Mouse (Mus musculus) forebrain, embryonic 16.5 days (tissue): ENCODE results near the gene Eif4e2. TPM values are rescaled to one million over a fixed set of nuclear protein-coding genes. Genes with fewer than 3 reads are reported as not detected.

ENCODE experiments used
- ATAC-seq: fragments of 200-750 bp; cut with Nextera tagmentation; 2 replicates; pipeline ENCODE4 v1.8.0; 2017; ENCODE audit warnings: mild to moderate bottlenecking, moderate library complexity
- H3K27ac ChIP-seq: fragments of 300-500 bp; sonication (generic); 2 replicates; pipeline ENCODE4 v1.5.1; 2014; ENCODE audit warnings: low read length, control low read depth
- H3K27me3 ChIP-seq: fragments of 300-500 bp; sonication (generic); replicated peaks from 2 replicates; pipeline ENCODE4 v1.6.1; 2014; ENCODE audit warnings: low read length; ENCODE audit not compliant: control insufficient read depth, insufficient read depth
- H3K36me3 ChIP-seq: fragments of 300-500 bp; sonication (generic); 2 replicates; pipeline ENCODE4 v1.6.1; 2014; ENCODE audit not compliant: control insufficient read depth, insufficient read depth
- H3K4me1 ChIP-seq: fragments of 300-500 bp; sonication (generic); replicated peaks from 2 replicates; pipeline ENCODE4 v1.6.1; 2014; ENCODE audit warnings: low read length; ENCODE audit not compliant: control insufficient read depth, insufficient read depth
- H3K4me2 ChIP-seq: fragments of 300-500 bp; sonication (generic); 2 replicates; pipeline ENCODE4 v1.6.1; 2014; ENCODE audit warnings: mild to moderate bottlenecking, low read length, control low read depth
- H3K4me3 ChIP-seq: fragments of 300-500 bp; sonication (generic); replicated peaks from 2 replicates; pipeline ENCODE4 v1.5.1; 2014; ENCODE audit warnings: mild to moderate bottlenecking, low read length, control low read depth
- H3K9ac ChIP-seq: fragments of 300-500 bp; sonication (generic); replicated peaks from 2 replicates; pipeline ENCODE4 v1.6.1; 2014; ENCODE audit warnings: low read depth, low read length, control low read depth
- H3K9me3 ChIP-seq: fragments of 300-500 bp; sonication (generic); 2 replicates; pipeline ENCODE4 v1.6.1; 2016; ENCODE audit warnings: low read length; ENCODE audit not compliant: control insufficient read depth
- WGBS: fragments of 180-500 bp; shearing (Covaris S2); extraction: QIAGEN DNeasy Blood & Tissue Kit; methylation state at CpG from one replicate; pipeline ENCODE4 v1.1.7; 2014; 5-methylcytosine and 5-hydroxymethylcytosine counted together
- polyA plus RNA-seq: library from polyadenylated mRNA; unstranded; fragments of >200 nt; fragmentation: Nextera tagmentation; extraction: Ambion mirVana; gene quantifications from 2 replicates; pipeline ENCODE4 v1.2.1, GENCODE M21; 2015

Eif4e2 gene
- polyA plus RNA-seq, 1 experiment from 2014 or later: 88.1 TPM

GRCm38 (mm10) chr1:87276056-87276455 lies 62.3 kb downstream of the Eif4e2 start:
- H3K4me2 ChIP-seq: no peak overlapping the region
- ATAC-seq: no peak
- no peak overlapping the region for H3K27ac ChIP-seq
- no peaks in the 10 kb centered on the region for H3K27me3 ChIP-seq
- no peaks in the 10 kb centered on the region for H3K9me3 ChIP-seq
- no peaks in the 10 kb centered on the region for H3K36me3 ChIP-seq
- no peak overlapping the region for H3K4me3 ChIP-seq
- peaks cover 4% of the 10 kb centered on the region; the same call in 1 of the 2 replicates for H3K4me1 ChIP-seq
- H3K9ac ChIP-seq: no peak overlapping the region
- 63% methylated on average over 2 of the region's 2 CpGs for WGBS

DNA sequence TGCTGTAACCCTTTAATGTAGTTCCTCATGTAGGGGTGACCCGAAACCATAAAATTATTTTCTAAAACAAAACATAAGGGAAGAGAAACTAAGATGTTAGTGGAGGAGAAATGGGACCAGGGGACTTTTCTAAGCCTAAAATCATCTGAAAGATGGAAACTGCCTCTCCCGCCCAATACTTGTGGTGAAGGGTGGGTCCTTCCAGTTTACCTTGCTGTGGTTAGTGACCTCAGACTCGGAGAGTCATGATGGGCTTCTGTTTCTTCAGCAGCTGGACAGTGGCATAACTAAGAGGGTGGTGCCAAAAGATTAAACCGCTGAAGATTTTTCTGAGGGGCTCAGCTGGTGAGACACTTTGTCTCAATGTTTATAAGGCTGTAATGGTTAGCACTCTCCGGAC lies 66.6 kb downstream of the Eif4e2 start:
- Histone ChIP-seq H3K4me3 (no peak overlapping the region), H3K4me2 (no peak overlapping the region), H3K9ac (no peak overlapping the region), H3K27me3 (no peaks in the 10 kb centered on the region), H3K9me3 (no peaks in the 10 kb centered on the region), H3K4me1 (no peaks in the 10 kb centered on the region), H3K27ac (no peak overlapping the region), H3K36me3 (no peaks in the 10 kb centered on the region)
- WGBS: 81% methylated on average over 5 of the region's 5 CpGs
- ATAC-seq: no peak

DNA sequence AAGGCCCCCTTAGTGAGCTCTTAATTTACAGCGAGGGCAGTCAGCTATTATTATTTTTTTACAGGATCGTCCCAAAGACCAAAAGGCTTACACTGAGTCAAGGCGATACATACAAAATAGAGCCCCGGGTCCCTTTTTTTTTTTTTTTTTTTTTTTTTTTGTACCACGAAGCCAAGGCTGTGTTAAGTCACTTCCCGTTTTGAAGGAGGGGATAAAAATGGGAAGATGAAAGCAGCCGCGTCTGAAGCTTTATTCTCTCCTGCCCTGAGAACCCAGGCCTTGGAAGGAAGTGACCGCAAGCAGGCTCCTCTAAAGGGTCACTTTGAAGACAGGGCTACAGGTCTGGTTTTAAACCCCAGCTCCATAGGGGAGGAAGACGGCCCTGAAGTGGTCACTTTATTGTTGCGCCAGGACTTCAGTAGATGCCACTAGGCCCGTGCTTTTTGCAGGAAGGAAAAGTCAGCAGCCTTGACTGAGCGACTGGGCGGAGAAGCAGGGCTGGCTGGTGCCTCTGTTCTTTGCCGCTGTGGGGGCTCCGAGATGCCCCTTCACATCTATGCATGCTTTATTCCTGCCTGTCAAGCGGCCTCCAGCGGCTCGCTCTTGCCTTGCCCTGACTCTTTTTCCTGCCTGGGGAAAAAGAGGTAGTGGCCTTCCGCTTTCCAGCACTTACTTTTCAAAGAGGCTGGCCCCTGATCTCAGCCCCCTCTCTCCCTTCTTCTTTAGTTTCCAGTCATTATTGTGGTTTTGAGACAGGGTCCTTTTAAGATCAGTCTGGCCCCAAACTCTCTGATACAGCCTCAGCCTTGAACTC lies 68.1 kb downstream of the Eif4e2 start:
- Histone ChIP-seq H3K27ac (no peak overlapping the region), H3K9ac (no peak overlapping the region), H3K4me1 (no peaks in the 10 kb centered on the region), H3K4me2 (no peak overlapping the region), H3K27me3 (no peaks in the 10 kb centered on the region), H3K4me3 (no peak overlapping the region), H3K36me3 (no peaks in the 10 kb centered on the region), H3K9me3 (no peaks in the 10 kb centered on the region)
- 15% methylated on average over 20 of the region's 20 CpGs for WGBS
- no peak for ATAC-seq

GRCm38 (mm10) chr1:87282413-87282788 lies 68.7 kb downstream of the Eif4e2 start:
- Histone ChIP-seq H3K4me1 (no peaks in the 10 kb centered on the region), H3K4me3 (no peak overlapping the region), H3K36me3 (no peaks in the 10 kb centered on the region), H3K4me2 (no peak overlapping the region), H3K27me3 (no peaks in the 10 kb centered on the region), H3K9me3 (no peaks in the 10 kb centered on the region), H3K27ac (no peak overlapping the region), H3K9ac (no peak overlapping the region)
- ATAC-seq: no peak
- WGBS: 72% methylated on average over 6 of the region's 6 CpGs

DNA sequence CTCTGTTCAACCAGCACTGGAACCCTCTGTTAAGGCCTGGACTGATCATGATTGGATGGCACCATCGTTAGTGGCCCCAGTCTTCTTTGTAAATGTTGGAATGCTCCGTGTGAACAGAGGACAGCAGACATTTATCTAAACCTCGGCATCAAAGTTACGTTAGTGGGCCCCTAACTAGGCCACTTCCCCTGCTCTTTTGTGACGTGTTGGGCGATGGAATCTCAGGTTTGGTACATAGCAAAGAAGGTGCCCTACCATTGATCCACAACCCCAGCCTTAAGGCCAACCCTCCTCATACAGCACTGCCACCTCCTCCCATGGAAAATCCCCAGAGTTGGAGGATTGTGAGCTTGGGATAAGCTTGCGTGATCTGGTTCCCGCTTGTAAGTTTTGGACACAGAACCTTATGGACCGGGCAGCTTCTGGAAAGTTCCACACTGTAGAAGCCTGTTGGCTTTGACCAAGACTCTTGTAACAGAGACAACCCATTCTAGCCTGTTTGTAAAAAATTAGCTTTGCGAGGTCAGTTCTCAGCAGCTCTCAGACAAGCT lies 69.8 kb downstream of the Eif4e2 start:
- Histone ChIP-seq H3K36me3 (no peaks in the 10 kb centered on the region), H3K4me1 (no peaks in the 10 kb centered on the region), H3K27me3 (no peaks in the 10 kb centered on the region), H3K4me2 (no peak overlapping the region), H3K9ac (no peak overlapping the region), H3K9me3 (no peaks in the 10 kb centered on the region), H3K4me3 (no peak overlapping the region), H3K27ac (no peak overlapping the region)
- no peak for ATAC-seq
- WGBS: 70% methylated on average over 10 of the region's 10 CpGs

DNA sequence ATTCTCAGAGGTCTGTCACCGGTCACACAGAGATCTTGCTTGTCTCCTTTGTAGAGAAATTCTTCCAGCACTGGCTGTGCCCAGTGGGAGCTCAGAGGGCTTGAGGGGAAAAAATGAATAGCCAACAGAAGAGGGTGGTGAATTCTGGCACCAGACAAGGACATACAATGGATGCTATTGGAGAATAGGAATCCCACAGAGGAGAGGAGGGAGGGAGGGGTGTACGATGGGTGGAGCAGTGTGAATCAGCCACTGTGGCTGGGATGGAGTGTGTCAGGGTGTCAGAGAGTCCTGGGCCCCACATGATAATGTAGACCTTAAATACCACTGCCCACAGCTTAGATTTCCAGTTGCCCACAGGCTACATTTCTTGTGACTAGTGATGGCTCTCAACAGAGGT lies 73.4 kb downstream of the Eif4e2 start:
- Histone ChIP-seq H3K27me3 (no peaks in the 10 kb centered on the region), H3K9ac (no peak overlapping the region)
- ATAC-seq: no peak

More for the DNA sequence above, 73.4 kb downstream of the Eif4e2 start:
- H3K36me3 ChIP-seq: no peaks in the 10 kb centered on the region
- 35% methylated on average over 2 of the region's 2 CpGs for WGBS
- no peak overlapping the region for H3K4me2 ChIP-seq
- no peaks in the 10 kb centered on the region for H3K4me1 ChIP-seq
- H3K9me3 ChIP-seq: no peaks in the 10 kb centered on the region
- no peak overlapping the region for H3K4me3 ChIP-seq
- no peak overlapping the region for H3K27ac ChIP-seq

Other genes with a start within 250 kb of the Eif4e2 start
- not detected in 2 replicates for gene Alppl2, start 124.0 kb upstream of the Eif4e2 start, polyA plus RNA-seq
- gene Alpi, start 112.3 kb upstream of the Eif4e2 start, polyA plus RNA-seq: not detected in 2 replicates
- not detected in 2 replicates for gene Akp3, start 88.9 kb upstream of the Eif4e2 start, polyA plus RNA-seq
- 13.4 and 25.3 TPM in 2 replicates for gene Ecel1, start 57.4 kb upstream of the Eif4e2 start, polyA plus RNA-seq
- 2.8 and 3.1 TPM in 2 replicates for gene Prss56, start 30.6 kb upstream of the Eif4e2 start, polyA plus RNA-seq
- not detected in 2 replicates for gene Chrnd, start 23.3 kb upstream of the Eif4e2 start, polyA plus RNA-seq
- gene Chrng, start 9.3 kb upstream of the Eif4e2 start, polyA plus RNA-seq: not detected in 2 replicates
- 0.66 and 1.4 TPM in 2 replicates for gene Efhd1, start 50.4 kb downstream of the Eif4e2 start, polyA plus RNA-seq
- gene Gigyf2, start 113.1 kb downstream of the Eif4e2 start, polyA plus RNA-seq: 70.1 and 70.2 TPM in 2 replicates
- gene Kcnj13, start 180.8 kb downstream of the Eif4e2 start, polyA plus RNA-seq: 6.4 and 7.1 TPM in 2 replicates